Mouse (Mus musculus): ENCODE results near the gene Fyn.

Fyn gene

DNA sequence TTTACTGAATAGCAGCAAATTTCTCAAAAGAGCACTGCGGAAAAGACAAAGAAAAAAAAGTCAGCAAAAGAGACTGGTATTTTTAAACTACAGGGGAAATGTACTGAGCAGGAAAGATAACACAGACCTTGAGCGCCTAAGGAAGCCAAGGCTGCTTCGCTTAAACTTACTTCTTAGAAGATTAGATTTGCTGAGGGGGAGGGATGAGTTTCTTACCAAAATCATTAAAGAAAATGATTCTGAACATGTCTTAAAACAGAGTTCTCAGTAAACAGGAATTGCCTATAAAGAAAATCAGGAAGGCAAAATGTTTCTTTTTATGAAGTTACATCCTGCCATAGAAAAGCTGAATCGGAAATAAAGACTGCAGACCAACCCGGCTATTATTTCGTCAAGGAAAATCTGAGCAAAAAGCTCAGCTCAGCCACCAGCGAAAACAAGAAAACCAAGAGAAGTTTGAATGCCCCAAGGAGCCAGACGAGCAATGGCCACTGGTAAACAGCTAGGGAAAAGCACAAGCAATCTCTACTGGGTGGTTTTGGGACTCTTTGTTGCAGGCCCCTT, at the start of gene Fyn:
Gene Fyn (plus strand): TSS at position 284 of the 564 bp plus-strand sequence.
- DNase-seq = no peak

DNA sequence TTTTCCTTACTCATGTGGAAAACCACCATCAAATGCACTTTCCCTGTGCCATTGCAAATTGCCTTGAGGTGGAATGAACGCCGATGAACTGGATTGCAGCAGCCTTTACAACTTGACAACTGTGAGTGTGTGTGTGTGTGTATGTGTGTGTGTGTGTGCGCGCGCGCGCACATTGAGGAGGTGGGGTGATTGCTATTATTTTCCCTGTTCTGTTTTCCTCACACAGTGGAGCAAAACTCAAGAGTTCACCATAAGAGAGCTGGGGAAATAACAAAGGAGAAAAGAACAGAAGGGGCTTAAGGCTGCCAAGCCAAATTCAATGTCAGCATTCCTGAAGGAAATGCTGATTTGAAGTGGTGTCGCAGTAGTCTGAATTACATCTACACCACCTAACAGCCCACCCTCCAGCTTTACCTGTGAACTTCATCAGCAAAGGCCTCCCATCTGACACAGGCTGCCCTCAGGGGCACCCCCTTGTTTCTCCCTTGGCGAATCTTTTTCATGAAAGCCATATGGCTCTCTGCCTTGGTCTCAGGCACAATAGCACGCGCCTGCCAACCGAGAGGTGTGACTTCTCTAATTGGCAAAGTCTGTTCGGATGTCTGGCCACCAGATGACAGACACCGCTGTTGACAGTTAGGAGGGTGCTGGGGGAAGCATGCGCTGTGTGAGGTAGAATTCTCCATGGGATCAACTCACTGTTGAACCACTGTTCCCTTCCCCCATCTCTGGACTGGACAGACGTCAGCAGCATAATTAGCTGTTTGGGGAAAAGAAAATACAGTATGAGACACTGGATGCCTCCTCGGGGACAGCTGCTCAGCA, 47.6 kb upstream of the Fyn start:
- no peak for DNase-seq

GRCm38 (mm10) chr10:39321623-39321985, 47.1 kb upstream of the Fyn start:
- no peak for DNase-seq

GRCm38 (mm10) chr10:39322143-39322542, 46.5 kb upstream of the Fyn start:
- DNase-seq = no peak

DNA sequence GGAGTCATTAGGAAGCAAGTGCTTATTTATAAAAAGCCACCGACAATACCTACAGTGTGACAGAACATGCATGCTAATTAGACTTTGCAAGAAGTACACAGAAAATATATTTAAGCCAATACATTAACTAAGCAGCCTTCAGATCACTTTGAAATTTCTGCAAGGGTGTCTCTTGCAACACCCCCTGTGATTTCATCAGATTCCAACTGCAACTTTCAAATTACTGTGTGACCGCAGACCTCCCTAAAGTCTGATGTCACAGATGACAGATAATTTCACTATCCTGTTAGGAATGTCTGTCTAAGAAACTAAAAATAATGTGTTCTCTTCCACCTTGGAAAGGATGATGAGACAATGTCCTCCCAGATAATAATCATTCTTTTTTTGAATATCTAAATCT, 44.4 kb upstream of the Fyn start:
- no peak for DNase-seq

DNA sequence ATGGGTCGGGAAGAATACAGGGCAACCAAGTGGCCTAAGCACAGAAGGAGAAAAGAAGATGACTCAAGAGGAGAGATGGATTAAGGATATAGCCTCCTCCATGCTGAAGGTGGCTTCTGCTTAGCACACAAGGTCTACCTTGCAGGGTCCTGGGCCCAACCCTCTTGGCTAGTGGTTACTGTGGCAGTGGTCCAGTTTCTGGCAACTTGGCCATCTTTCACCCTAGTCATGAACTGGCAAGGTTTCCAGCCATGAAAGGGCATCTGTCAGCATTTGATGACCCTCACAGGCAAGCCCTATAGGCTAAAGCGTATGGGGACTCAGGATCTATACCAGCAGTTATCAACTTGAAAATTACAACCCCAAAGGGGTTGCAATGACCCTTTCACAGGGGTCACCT, 40.0 kb upstream of the Fyn start:
- no peak for DNase-seq

GRCm38 (mm10) chr10:39334320-39334719, 34.3 kb upstream of the Fyn start:
- no peak for DNase-seq

- DNase-seq = no peak
Measured at GRCm38 (mm10) chr10:39335880-39336279, 32.8 kb upstream of the Fyn start.

DNA sequence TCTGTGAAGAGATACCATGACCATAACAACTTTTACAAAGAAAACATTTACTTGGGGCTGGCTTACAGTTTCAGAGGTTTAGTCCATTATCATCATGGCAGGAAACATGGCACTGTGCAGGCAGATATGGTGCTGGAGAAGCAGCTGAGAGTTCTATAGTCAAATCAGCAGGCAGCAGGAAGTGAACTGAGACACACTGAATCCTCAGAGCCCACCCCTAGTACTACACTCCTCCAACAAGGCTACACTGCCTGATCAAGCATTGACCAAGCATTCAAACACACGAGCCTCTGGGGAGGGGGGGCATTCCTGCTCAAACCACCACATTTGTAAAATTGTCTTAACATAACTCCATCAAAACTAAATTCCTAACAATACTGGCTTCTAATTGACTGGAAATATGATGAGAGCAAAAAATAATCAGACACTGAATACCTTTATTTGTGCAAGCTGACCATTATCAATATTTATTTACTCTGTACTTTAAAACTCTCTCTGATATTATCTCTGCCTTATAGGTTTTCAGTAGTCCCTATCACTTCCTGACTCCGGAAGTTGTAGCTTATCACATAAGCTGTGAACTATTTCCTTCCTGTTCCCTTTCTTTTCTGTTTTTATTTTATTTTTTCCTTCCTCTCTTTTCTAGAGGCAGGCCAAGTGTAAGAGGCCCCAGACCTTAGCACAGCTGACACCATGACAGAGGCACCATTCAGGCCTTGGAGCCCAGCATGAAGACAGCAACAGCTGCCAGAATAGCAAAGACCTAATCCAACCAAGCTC, 29.3 kb upstream of the Fyn start:
- peak in 1 of 2 experiments; percentile 15 for DNase-seq

DNA sequence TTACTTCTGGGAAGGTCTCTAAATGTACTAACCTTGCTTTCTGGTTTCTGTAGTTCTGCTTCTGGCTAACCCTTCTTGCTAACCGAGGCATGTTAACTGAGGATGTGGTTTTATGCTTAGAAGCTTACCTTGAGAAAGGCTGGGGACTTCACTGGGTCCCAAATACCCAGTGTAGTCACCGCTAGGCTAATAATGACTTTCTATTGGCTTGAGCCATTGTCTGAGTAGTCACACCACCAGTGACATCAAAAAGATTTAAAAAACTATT, 28.8 kb upstream of the Fyn start:
- no peak for DNase-seq

- no peak for DNase-seq
Measured at GRCm38 (mm10) chr10:39343551-39343950, 25.1 kb upstream of the Fyn start.

GRCm38 (mm10) chr10:39345921-39346320, 22.7 kb upstream of the Fyn start:
- no peak for DNase-seq

- no peak for DNase-seq
Measured at GRCm38 (mm10) chr10:39349781-39350364, 18.8 kb upstream of the Fyn start.

DNA sequence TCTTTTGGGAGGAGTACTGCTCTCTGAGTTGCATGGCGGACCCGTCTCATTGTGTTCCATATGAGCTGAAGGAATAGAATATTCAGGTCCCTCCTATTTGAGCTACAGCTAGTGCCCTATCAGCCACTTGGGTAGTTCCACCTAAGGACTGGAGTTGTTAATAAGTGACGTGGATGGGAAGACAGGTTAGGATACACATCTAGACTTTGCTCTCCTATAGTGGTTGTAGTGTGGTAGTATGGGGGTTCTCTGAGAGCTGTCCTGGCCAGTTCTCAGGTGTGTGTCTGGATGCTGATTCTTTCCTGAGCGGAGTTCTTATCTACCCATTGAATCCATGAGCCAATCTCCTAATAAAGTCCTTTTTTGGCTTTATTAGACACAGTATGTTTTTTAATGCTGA, 4.5 kb upstream of the Fyn start:
- no peak for DNase-seq

- DNase-seq = peak; percentile 90 to 93
Measured at GRCm38 (mm10) chr10:39369502-39369931, 862 bp downstream of the Fyn start.

- peak; percentile 41 to 51 for DNase-seq
Measured at GRCm38 (mm10) chr10:39369977-39370785, 1.5 kb downstream of the Fyn start.

DNA sequence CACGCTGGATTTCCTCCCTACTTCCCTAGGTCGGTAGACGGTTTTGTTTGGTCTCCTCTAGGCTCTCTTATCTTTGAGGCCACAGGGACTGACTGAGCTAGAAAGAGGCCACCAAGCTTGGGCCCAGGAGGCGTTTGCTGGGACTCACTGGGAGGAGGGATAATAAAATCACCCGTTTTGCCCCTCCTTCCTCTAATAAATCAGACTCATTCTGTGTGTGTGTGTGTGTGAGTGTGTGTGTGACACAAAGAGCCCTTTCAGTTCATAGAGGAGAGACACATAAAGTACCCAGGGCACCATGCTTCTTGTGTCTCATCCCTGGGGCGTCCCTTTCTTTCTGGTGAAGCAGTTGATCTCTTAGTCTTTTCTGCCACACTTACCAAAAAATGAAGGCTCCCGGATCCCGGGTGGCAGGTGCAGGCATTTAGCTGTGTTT, 2.1 kb downstream of the Fyn start:
- DNase-seq = peak in 1 of 2 experiments; percentile 19

- DNase-seq = no peak
Measured at GRCm38 (mm10) chr10:39371467-39371866, 2.8 kb downstream of the Fyn start.

DNA sequence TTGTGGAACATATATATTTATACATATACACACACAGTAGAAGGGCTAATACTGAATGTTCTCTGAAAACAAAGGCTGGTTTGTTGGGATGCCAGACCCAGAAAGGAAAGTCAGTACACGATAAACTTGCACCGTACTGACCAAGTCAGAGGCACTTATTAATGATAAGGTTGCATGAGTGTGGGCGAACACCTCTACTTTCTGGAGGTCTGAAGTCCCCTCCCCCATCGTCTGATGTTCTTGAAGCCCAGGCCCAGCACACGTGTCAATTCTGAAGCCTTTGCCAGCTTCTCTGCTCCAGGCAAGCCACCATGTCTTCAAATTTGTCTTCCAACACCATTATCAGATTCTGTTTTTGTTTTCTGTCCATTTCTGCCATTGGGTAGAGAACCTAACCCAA, 3.3 kb downstream of the Fyn start:
- no peak for DNase-seq

DNA sequence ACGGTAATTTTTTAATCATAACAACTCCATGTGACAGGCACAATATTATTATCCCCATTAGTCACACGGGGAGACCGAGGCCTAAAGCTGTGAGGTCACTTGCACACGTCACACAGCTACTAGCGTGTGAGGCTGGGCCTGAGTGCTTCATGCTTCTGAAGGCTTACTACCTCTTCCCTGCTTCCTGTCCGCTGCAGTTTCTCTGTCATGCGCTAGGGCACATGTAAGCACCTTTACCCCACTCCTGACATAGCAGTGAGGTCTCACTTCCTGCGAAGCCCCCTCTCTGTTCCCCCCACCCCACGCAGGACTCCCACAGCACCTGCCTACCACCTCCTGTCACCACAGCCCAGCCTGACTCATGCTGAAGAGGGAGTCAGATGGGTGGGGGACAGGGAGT, 8.0 kb downstream of the Fyn start:
- no peak for DNase-seq

DNA sequence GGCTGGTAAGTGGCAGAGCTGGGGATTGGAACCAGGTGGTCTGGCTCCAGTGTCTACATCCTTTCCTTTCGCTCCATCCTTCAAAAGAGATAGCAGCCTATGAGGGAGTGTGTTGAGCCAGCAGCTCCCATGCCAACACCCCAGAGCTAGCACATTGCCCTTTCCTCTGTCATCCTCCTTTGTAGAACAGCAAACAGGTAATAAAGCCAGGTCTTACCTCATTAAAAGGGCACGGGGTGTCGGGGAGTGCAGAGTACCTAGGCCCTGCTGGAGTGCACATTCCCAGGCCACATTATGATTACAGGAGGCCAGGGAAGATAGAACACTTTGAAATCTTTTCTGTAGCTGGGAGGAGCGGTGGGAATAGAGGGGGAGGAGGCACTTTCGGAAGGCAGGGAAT, 8.6 kb downstream of the Fyn start:
- no peak for DNase-seq

DNA sequence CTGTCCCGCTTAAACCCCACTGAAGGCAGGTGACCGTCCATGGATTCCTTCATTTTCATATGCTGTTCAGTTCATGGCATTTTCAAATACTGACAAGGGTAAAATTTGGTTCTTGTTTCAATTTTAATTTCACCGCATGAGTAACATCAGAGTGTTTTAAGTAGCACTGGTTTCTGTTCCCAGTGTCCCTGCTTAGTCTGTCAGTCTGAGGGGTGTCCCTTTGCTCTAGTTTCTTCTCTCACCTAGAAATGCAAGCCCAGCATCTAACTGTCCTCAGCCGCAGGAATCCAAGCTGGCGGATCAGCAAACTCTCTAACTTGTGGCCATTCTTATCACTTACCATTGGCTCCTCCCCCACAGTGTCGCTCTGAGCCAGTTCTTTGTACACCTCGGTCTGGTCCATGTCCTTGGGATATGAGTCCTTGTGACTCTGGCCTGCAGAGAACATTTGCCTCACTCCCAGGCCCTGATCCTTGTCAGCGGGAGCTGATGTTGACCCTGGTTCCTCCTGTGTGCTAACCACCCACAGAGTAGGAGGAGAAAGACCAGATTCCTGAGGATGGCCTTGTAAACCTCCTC, 9.5 kb downstream of the Fyn start:
- DNase-seq = no peak

All from spleen, adult 18-20 months (tissue).